Mouse (Mus musculus): ENCODE measurements around the gene Cfap97d1.

- TF ChIP-seq CTCF (IDR thresholded peaks at IDR 0.05; ENCODE audit: borderline replicate concordance, extremely low read depth, insufficient read depth, insufficient read length) (no peak), POLR2A (IDR thresholded peaks at IDR 0.05; ENCODE audit: borderline replicate concordance, extremely low read depth, insufficient read depth, insufficient read length, poor library complexity, severe bottlenecking) (no peak)
These were observed 37.1 kb downstream of the Cfap97d1 start for GRCm38 (mm10) chr11:102021196-102021595.
